Mouse (Mus musculus) macrophage (primary cell): ENCODE measurements around the gene Gngt1. TPM values are rescaled to one million over a fixed set of nuclear protein-coding genes. Genes with fewer than 3 reads are reported as not detected.
A peak's percentile ranks its signal among the peaks of the same experiment; 100 is the strongest.

Source experiments
- H3K27ac ChIP-seq: fragments of 350-480 bp; formaldehyde crosslinking; 2 replicates; pipeline ENCODE4 v1.9.0; 2021
- H3K36me3 ChIP-seq: fragments of 350-480 bp; formaldehyde crosslinking; 2 replicates; pipeline ENCODE4 v1.9.0; 2021; ENCODE audit errors: inconsistent target
- H3K4me3 ChIP-seq: fragments of 350-480 bp; formaldehyde crosslinking; 2 replicates; pipeline ENCODE4 v1.9.0; 2021; ENCODE audit errors: inconsistent target
- H3K79me2 ChIP-seq: fragments of 350-480 bp; formaldehyde crosslinking; 2 replicates; pipeline ENCODE4 v1.9.0; 2021; ENCODE audit errors: inconsistent target
- WGBS: methylation state at CpG from one replicate; pipeline ENCODE4 v1.1.7; 2026; ENCODE audit warnings: inconsistent platforms; ENCODE audit not compliant: missing documents; 5-methylcytosine and 5-hydroxymethylcytosine counted together
- polyA plus RNA-seq: library from polyadenylated mRNA; stranded (reverse); fragments of 250-400 nt; gene quantifications from 3 replicates; pipeline ENCODE4 v1.2.4, GENCODE M21; 2018; ENCODE audit warnings: inconsistent platforms
- total RNA-seq, 78 experiments: library from RNA; depleted of rRNA; stranded (reverse); fragments of 250-400 nt; gene quantifications; 1 replicate in 9 of 78; 2 replicates in 24 of 78; 3 replicates in 43 of 78; 4 replicates in 2 of 78; pipeline ENCODE4 v1.2.4; 2018; ENCODE audit warnings: inconsistent platforms in 56 of 78

The Gngt1 gene
- total RNA-seq (2018; cell fraction: chromatin; rRNA removed) = not detected
- total RNA-seq (2018; cell fraction: cytosol; rRNA removed) = not detected
- total RNA-seq (2018; cell fraction: nucleus; rRNA removed) = not detected
- not detected in 3 replicates for polyA plus RNA-seq

GRCm38 (mm10) chr6:3993492-3993891 lies at the start of gene Gngt1:
Gene Gngt1 (plus strand): TSS chr6:3993792.
- 84% methylated on average over 6 of the region's 6 CpGs for WGBS
- Histone ChIP-seq H3K27ac (no peak within 1 kb of the TSS), H3K36me3 (no peaks in the 10 kb centered on the region), H3K79me2 (no peaks in the 10 kb centered on the region), H3K4me3 (no peak within 1 kb of the TSS)

- H3K27ac ChIP-seq = no peak overlapping the region
- WGBS = 84% methylated on average over 4 of the region's 4 CpGs
- no peak overlapping the region for H3K4me3 ChIP-seq
- H3K79me2 ChIP-seq = no peaks in the 10 kb centered on the region
- no peaks in the 10 kb centered on the region for H3K36me3 ChIP-seq
Measured at GRCm38 (mm10) chr6:3954969-3955368, 38.6 kb upstream of the Gngt1 start.

- WGBS = 22% methylated on average over 31 of the region's 31 CpGs
- peak overlapping the region; percentile 3; the same call in 1 of the 2 replicates for H3K4me3 ChIP-seq
Measured at GRCm38 (mm10) chr6:3967676-3968626, 25.6 kb upstream of the Gngt1 start.

GRCm38 (mm10) chr6:3973679-3974078 lies 19.9 kb upstream of the Gngt1 start:
- H3K79me2 ChIP-seq = no peaks in the 10 kb centered on the region
- no peak overlapping the region for H3K4me3 ChIP-seq
- WGBS = 42% methylated on average over 1 of the region's 1 CpGs
- no peak overlapping the region for H3K27ac ChIP-seq
- no peaks in the 10 kb centered on the region for H3K36me3 ChIP-seq

More at GRCm38 (mm10) chr6:3967676-3968626, 25.6 kb upstream of the Gngt1 start:
- Histone ChIP-seq H3K79me2 (no peaks in the 10 kb centered on the region), H3K36me3 (no peaks in the 10 kb centered on the region), H3K27ac (no peak overlapping the region)

- Histone ChIP-seq H3K4me3 (no peak overlapping the region), H3K79me2 (no peaks in the 10 kb centered on the region), H3K36me3 (no peaks in the 10 kb centered on the region), H3K27ac (no peak overlapping the region)
- 90% methylated on average over 5 of the region's 5 CpGs for WGBS
Measured at GRCm38 (mm10) chr6:3982661-3983284, 10.8 kb upstream of the Gngt1 start.

- no peak within 1 kb of the TSS for H3K4me3 ChIP-seq
- H3K36me3 ChIP-seq = no peaks in the 10 kb centered on the region
- 91% methylated on average over 3 of the region's 3 CpGs for WGBS
- H3K27ac ChIP-seq = no peak within 1 kb of the TSS
- no peaks in the 10 kb centered on the region for H3K79me2 ChIP-seq
Measured at GRCm38 (mm10) chr6:3988750-3989149, 4.8 kb upstream of the Gngt1 start, which contains the start of gene Tfpi2. Gene Tfpi2 (minus strand): TSS chr6:3988919.

GRCm38 (mm10) chr6:3998089-3998488 lies 4.5 kb downstream of the Gngt1 start:
- WGBS = 74% methylated on average over 4 of the region's 4 CpGs
- Histone ChIP-seq H3K4me3 (no peak overlapping the region), H3K36me3 (no peaks in the 10 kb centered on the region), H3K79me2 (no peaks in the 10 kb centered on the region), H3K27ac (no peak overlapping the region)

GRCm38 (mm10) chr6:3999296-3999695 lies 5.7 kb downstream of the Gngt1 start:
- no peak overlapping the region for H3K27ac ChIP-seq
- H3K36me3 ChIP-seq = no peaks in the 10 kb centered on the region
- H3K4me3 ChIP-seq = no peak overlapping the region
- WGBS = 81% methylated on average over 6 of the region's 6 CpGs
- H3K79me2 ChIP-seq = no peaks in the 10 kb centered on the region

GRCm38 (mm10) chr6:4000716-4001115 lies 7.1 kb downstream of the Gngt1 start:
- Histone ChIP-seq H3K4me3 (no peak overlapping the region), H3K36me3 (no peaks in the 10 kb centered on the region)
- 44% methylated on average over 3 of the region's 3 CpGs for WGBS

GRCm38 (mm10) chr6:4003445-4003844 lies 9.9 kb downstream of the Gngt1 start:
- 11% methylated on average over 3 of the region's 4 CpGs for WGBS
- H3K4me3 ChIP-seq = no peak overlapping the region
- H3K27ac ChIP-seq = no peak overlapping the region
- no peaks in the 10 kb centered on the region for H3K36me3 ChIP-seq
- H3K79me2 ChIP-seq = no peaks in the 10 kb centered on the region

More at GRCm38 (mm10) chr6:4000716-4001115, 7.1 kb downstream of the Gngt1 start:
- H3K79me2 ChIP-seq = no peaks in the 10 kb centered on the region
- no peak overlapping the region for H3K27ac ChIP-seq

- Histone ChIP-seq H3K27ac (no peak within 1 kb of the TSS), H3K4me3 (peak within 1 kb of the TSS; percentile 29), H3K79me2 (no peaks in the 10 kb centered on the region), H3K36me3 (no peaks in the 10 kb centered on the region)
- under 1% methylated on average over 19 of the region's 19 CpGs for WGBS
Measured at GRCm38 (mm10) chr6:4003890-4004306, 10.3 kb downstream of the Gngt1 start, which contains the start of gene Gng11. Gene Gng11 (plus strand): TSS chr6:4003904.

- 64% methylated on average over 2 of the region's 2 CpGs for WGBS
- no peaks in the 10 kb centered on the region for H3K36me3 ChIP-seq
- no peaks in the 10 kb centered on the region for H3K79me2 ChIP-seq
- no peak overlapping the region for H3K27ac ChIP-seq
- H3K4me3 ChIP-seq = 0 out of 2 replicates have a peak overlapping the region, but pooled peaks have one; percentile 29
Measured at GRCm38 (mm10) chr6:4004808-4005207, 11.2 kb downstream of the Gngt1 start.

GRCm38 (mm10) chr6:4008501-4009040 lies 15.0 kb downstream of the Gngt1 start:
- 95% methylated on average over 2 of the region's 2 CpGs for WGBS
- Histone ChIP-seq H3K36me3 (no peaks in the 10 kb centered on the region), H3K79me2 (no peaks in the 10 kb centered on the region), H3K27ac (no peak overlapping the region), H3K4me3 (no peak overlapping the region)

GRCm38 (mm10) chr6:4009548-4009947 lies 16.0 kb downstream of the Gngt1 start:
- H3K27ac ChIP-seq = no peak overlapping the region
- H3K36me3 ChIP-seq = no peaks in the 10 kb centered on the region
- no peak overlapping the region for H3K4me3 ChIP-seq
- no peaks in the 10 kb centered on the region for H3K79me2 ChIP-seq
